Mouse (Mus musculus) liver, embryonic 15.5 days (tissue): ENCODE results near the gene Ankrd52. TPM values are rescaled to one million over a fixed set of nuclear protein-coding genes. Genes with fewer than 3 reads are reported as not detected.

Experiments
- ATAC-seq: fragments of 200-750 bp; cut with Nextera tagmentation; 2 replicates; pipeline ENCODE4 v1.8.0; 2017; ENCODE audit warnings: moderate number of reproducible peaks, mild to moderate bottlenecking, moderate library complexity; ENCODE audit not compliant: insufficient read depth
- H3K27ac ChIP-seq: fragments of 300-500 bp; sonication (generic); replicated peaks from 2 replicates; pipeline ENCODE4 v1.5.1; 2015; ENCODE audit warnings: mild to moderate bottlenecking, inconsistent platforms
- H3K27me3 ChIP-seq: fragments of 300-500 bp; sonication (generic); 2 replicates; pipeline ENCODE4 v1.6.1; 2015; ENCODE audit warnings: mild to moderate bottlenecking, inconsistent platforms
- H3K36me3 ChIP-seq: fragments of 300-500 bp; sonication (generic); replicated peaks from 2 replicates; pipeline ENCODE4 v1.6.1; 2015; ENCODE audit warnings: moderate library complexity, mild to moderate bottlenecking, inconsistent platforms
- H3K4me1 ChIP-seq: fragments of 300-500 bp; sonication (generic); replicated peaks from 2 replicates; pipeline ENCODE4 v1.6.1; 2015; ENCODE audit warnings: inconsistent platforms
- H3K4me2 ChIP-seq: fragments of 300-500 bp; sonication (generic); 2 replicates; pipeline ENCODE4 v1.6.1; 2015; ENCODE audit warnings: moderate library complexity, mild to moderate bottlenecking, inconsistent platforms
- H3K4me3 ChIP-seq: fragments of 300-500 bp; sonication (generic); replicated peaks from 2 replicates; pipeline ENCODE4 v1.5.1; 2015; ENCODE audit warnings: mild to moderate bottlenecking, inconsistent platforms
- H3K9ac ChIP-seq: fragments of 300-500 bp; sonication (generic); 2 replicates; pipeline ENCODE4 v1.6.1; 2015; ENCODE audit warnings: moderate library complexity, mild to moderate bottlenecking, inconsistent platforms
- H3K9me3 ChIP-seq: fragments of 300-500 bp; sonication (generic); replicated peaks from 2 replicates; pipeline ENCODE4 v1.6.1; 2016; ENCODE audit warnings: inconsistent platforms
- WGBS: fragments of 180-500 bp; shearing (Covaris S2); methylation state at CpG from one replicate; pipeline ENCODE4 v1.1.7; 2015; ENCODE audit warnings: mixed read lengths; ENCODE audit not compliant: insufficient replicate concordance; 5-methylcytosine and 5-hydroxymethylcytosine counted together
- polyA plus RNA-seq: library from polyadenylated mRNA; unstranded; fragments of >200 nt; fragmentation: Nextera tagmentation; extraction: Ambion mirVana; gene quantifications from 2 replicates; pipeline ENCODE4 v1.2.1, GENCODE M21; 2015

The Ankrd52 gene
- polyA plus RNA-seq, 1 experiment from 2014 or later = 4.9 TPM

- Histone ChIP-seq H3K4me2 (no peak overlapping the region), H3K9me3 (no peaks in the 10 kb centered on the region), H3K4me3 (no peak overlapping the region), H3K36me3 (peaks cover 36% of the 10 kb centered on the region), H3K27ac (no peak overlapping the region), H3K27me3 (no peaks in the 10 kb centered on the region), H3K9ac (no peak overlapping the region), H3K4me1 (peaks cover 8% of the 10 kb centered on the region; the same call in 1 of the 2 replicates)
- ATAC-seq = no peak
- WGBS = 57% methylated on average over 5 of the region's 5 CpGs
Measured at GRCm38 (mm10) chr10:128422426-128422825, 45.5 kb downstream of the Ankrd52 start.

- Histone ChIP-seq H3K9me3 (no peaks in the 10 kb centered on the region), H3K27ac (no peak overlapping the region), H3K4me1 (peaks cover 8% of the 10 kb centered on the region; the same call in 1 of the 2 replicates), H3K36me3 (peaks cover 42% of the 10 kb centered on the region), H3K27me3 (no peaks in the 10 kb centered on the region), H3K4me3 (no peak overlapping the region), H3K9ac (no peak overlapping the region), H3K4me2 (no peak overlapping the region)
- whole genome bisulfite sequencing = 15% methylated on average over 7 of the region's 7 CpGs
- peak; percentile 12; the same call in 1 of the 2 replicates for ATAC-seq
Measured at GRCm38 (mm10) chr10:128424604-128425003, 47.7 kb downstream of the Ankrd52 start.

- Histone ChIP-seq H3K27ac (no peak overlapping the region), H3K4me1 (peaks cover 8% of the 10 kb centered on the region; the same call in 1 of the 2 replicates), H3K9ac (no peak overlapping the region), H3K4me2 (no peak overlapping the region), H3K4me3 (no peak overlapping the region), H3K9me3 (no peaks in the 10 kb centered on the region), H3K36me3 (peaks cover 48% of the 10 kb centered on the region), H3K27me3 (no peaks in the 10 kb centered on the region)
- no peak for ATAC-seq
- 64% methylated on average over 3 of the region's 3 CpGs for WGBS
Measured at GRCm38 (mm10) chr10:128425260-128425659, 48.3 kb downstream of the Ankrd52 start.

- Histone ChIP-seq H3K4me2 (no peak overlapping the region), H3K36me3 (peaks cover 37% of the 10 kb centered on the region), H3K4me3 (no peak overlapping the region), H3K9ac (no peak overlapping the region), H3K9me3 (no peaks in the 10 kb centered on the region), H3K4me1 (peaks cover 8% of the 10 kb centered on the region; the same call in 1 of the 2 replicates), H3K27ac (no peak overlapping the region), H3K27me3 (no peaks in the 10 kb centered on the region)
- no peak for ATAC-seq
- WGBS = 78% methylated on average over 5 of the region's 5 CpGs
Measured at GRCm38 (mm10) chr10:128429052-128429451, 52.1 kb downstream of the Ankrd52 start.

DNA sequence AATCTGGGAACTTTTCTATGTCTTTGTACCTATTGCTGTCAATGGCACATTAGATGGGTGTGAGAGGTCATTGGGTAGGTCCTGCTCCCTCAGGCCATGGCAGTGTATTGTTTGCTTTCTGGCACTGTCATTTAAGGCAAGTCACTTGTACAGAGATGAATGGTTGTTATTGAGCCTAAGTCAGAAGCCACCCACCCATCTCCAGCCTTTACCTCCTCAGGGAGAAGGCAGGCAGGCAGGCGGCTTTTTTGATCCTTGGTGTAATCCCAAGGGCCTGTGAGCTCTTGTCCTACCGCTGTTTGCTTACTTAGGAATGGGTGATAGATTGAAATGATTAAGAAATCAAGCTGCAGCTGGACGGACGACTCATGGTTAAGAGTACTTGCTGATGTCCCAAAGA, 52.5 kb downstream of the Ankrd52 start:
- 75% methylated on average over 4 of the region's 4 CpGs for WGBS
- H3K36me3 ChIP-seq = peaks cover 39% of the 10 kb centered on the region
- H3K9me3 ChIP-seq = no peaks in the 10 kb centered on the region
- H3K4me3 ChIP-seq = no peak overlapping the region
- no peak overlapping the region for H3K4me2 ChIP-seq
- H3K4me1 ChIP-seq = peaks cover 6% of the 10 kb centered on the region; the same call in 1 of the 2 replicates
- ATAC-seq = no peak
- no peak overlapping the region for H3K9ac ChIP-seq
- H3K27me3 ChIP-seq = no peaks in the 10 kb centered on the region
- no peak overlapping the region for H3K27ac ChIP-seq

DNA sequence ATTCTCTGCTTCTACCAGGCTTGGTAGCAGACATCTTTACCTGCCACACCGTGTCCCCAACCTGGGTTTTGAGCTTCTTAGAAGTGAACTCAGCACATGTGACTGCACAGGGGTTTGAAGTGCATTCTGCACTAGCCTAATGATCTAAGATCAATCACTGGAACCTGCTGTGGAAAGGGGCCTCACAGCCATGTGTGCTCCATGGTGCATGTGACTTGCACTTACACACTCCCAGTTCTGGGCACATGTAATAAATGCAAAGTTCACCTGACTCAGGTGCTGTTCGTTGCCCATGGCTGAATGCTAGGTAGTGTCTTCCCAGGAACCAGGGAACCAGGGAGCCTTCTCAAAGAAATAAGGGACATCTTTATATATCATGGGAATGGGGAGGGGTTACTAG, 56.5 kb downstream of the Ankrd52 start:
- Histone ChIP-seq H3K9me3 (no peaks in the 10 kb centered on the region), H3K27ac (no peak overlapping the region), H3K4me2 (no peak overlapping the region), H3K9ac (no peak overlapping the region), H3K36me3 (peaks cover 74% of the 10 kb centered on the region), H3K27me3 (no peaks in the 10 kb centered on the region), H3K4me3 (no peak overlapping the region), H3K4me1 (no peaks in the 10 kb centered on the region)
- WGBS = 73% methylated on average over 2 of the region's 2 CpGs
- no peak for ATAC-seq

- Histone ChIP-seq H3K9ac (no peak overlapping the region), H3K4me3 (no peak overlapping the region), H3K4me2 (no peak overlapping the region), H3K36me3 (peaks cover 72% of the 10 kb centered on the region), H3K9me3 (no peaks in the 10 kb centered on the region), H3K27me3 (no peaks in the 10 kb centered on the region), H3K4me1 (0 out of 2 replicates have a peak, but pooled peaks cover 3% of the 10 kb centered on the region), H3K27ac (no peak overlapping the region)
- ATAC-seq = no peak
- WGBS = 73% methylated on average over 10 of the region's 10 CpGs
Measured at GRCm38 (mm10) chr10:128434681-128435080, 57.8 kb downstream of the Ankrd52 start.

- H3K4me1 ChIP-seq = 0 out of 2 replicates have a peak, but pooled peaks cover 3% of the 10 kb centered on the region
- H3K9ac ChIP-seq = no peak overlapping the region
- H3K4me3 ChIP-seq = no peak overlapping the region
- WGBS = 83% methylated on average over 17 of the region's 17 CpGs
- no peaks in the 10 kb centered on the region for H3K27me3 ChIP-seq
- peaks cover 69% of the 10 kb centered on the region for H3K36me3 ChIP-seq
- H3K27ac ChIP-seq = no peak overlapping the region
- H3K4me2 ChIP-seq = no peak overlapping the region
- ATAC-seq = no peak
- no peaks in the 10 kb centered on the region for H3K9me3 ChIP-seq
Measured at GRCm38 (mm10) chr10:128435186-128435823, 58.4 kb downstream of the Ankrd52 start.

DNA sequence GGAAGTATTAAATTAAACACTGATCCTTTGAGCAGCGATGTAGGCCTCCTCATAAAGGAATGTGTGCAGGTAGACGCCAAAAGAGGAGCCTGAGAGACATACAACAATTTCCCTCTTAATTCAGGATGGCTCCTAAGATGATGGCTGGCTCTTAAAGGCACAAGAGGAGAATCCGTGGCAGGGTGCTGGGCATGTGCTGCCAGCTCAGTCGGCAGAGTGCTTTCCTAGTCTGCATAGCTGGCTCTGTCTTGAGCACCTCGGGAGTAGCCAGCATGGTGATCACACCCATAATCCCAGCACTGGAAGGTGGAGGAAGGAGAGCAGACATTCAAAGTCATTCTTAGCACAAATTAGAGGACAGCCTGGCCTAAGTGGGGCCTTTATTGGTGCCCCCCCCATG, 59.0 kb downstream of the Ankrd52 start:
- WGBS = 73% methylated on average over 5 of the region's 5 CpGs
- H3K9me3 ChIP-seq = no peaks in the 10 kb centered on the region
- H3K27ac ChIP-seq = no peak overlapping the region
- H3K4me1 ChIP-seq = 0 out of 2 replicates have a peak, but pooled peaks cover 3% of the 10 kb centered on the region
- no peak overlapping the region for H3K4me2 ChIP-seq
- ATAC-seq = no peak
- no peak overlapping the region for H3K4me3 ChIP-seq
- no peaks in the 10 kb centered on the region for H3K27me3 ChIP-seq
- no peak overlapping the region for H3K9ac ChIP-seq
- peaks cover 70% of the 10 kb centered on the region for H3K36me3 ChIP-seq

GRCm38 (mm10) chr10:128436376-128436775, 59.5 kb downstream of the Ankrd52 start:
- no peak for ATAC-seq
- Histone ChIP-seq H3K27me3 (no peaks in the 10 kb centered on the region), H3K9me3 (no peaks in the 10 kb centered on the region), H3K4me2 (no peak overlapping the region), H3K27ac (no peak overlapping the region), H3K4me1 (0 out of 2 replicates have a peak, but pooled peaks cover 3% of the 10 kb centered on the region), H3K9ac (no peak overlapping the region), H3K36me3 (peaks cover 65% of the 10 kb centered on the region), H3K4me3 (no peak overlapping the region)
- WGBS = 78% methylated on average over 8 of the region's 8 CpGs

DNA sequence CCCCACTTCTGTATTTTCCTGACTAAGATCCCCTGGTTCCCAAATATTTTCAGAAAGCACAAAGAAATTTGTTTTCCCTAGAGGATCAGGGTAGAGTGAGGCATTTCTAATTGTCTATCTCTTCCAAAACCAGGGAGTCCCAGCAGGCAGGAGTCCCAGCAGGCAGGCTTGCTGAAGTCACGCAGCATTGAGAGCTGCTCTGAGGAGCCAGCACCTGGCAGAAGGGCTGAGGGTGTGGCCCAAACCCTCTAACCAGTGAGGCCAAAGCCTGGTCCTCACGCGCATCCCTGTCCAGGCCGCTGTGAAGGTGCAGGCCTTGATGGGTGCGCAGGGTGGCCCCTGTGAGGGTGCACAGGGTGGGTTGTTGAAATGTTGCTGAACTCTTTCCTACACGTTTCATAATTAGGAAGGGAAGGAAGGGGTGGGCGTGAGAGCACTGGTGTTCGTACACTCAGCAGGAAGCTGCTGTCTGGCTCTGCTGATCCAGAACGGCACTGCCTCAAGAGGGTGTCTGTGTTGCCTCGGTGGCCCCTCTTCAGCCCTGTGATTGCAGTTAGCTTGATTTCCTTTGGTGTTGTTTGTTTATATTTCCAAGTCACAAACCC, 61.9 kb downstream of the Ankrd52 start:
- 57% methylated on average over 10 of the region's 10 CpGs for WGBS
- H3K9me3 ChIP-seq = no peaks in the 10 kb centered on the region
- no peak for ATAC-seq
- no peak overlapping the region for H3K4me2 ChIP-seq
- no peak overlapping the region for H3K4me3 ChIP-seq
- H3K27ac ChIP-seq = 0 out of 2 replicates have a peak overlapping the region, but pooled peaks have one; percentile 33
- 0 out of 2 replicates have a peak, but pooled peaks cover 3% of the 10 kb centered on the region for H3K4me1 ChIP-seq
- H3K9ac ChIP-seq = no peak overlapping the region
- H3K27me3 ChIP-seq = no peaks in the 10 kb centered on the region
- peaks cover 59% of the 10 kb centered on the region for H3K36me3 ChIP-seq
